Mouse (Mus musculus) cortical plate, adult 2 months (tissue): Measurements from ENCODE around the gene Trim7.

Experiments
- CTCF ChIP-seq: fragments of 200-500 bp; IDR thresholded peaks from 2 replicates; pipeline ENCODE4 v1.5.1; 2011; ENCODE audit warnings: mild to moderate bottlenecking, control low read depth, low read length; ENCODE audit not compliant: insufficient read depth; ENCODE audit errors: extremely low read depth
- POLR2A ChIP-seq: fragments of 200-500 bp; IDR thresholded peaks from 2 replicates; pipeline ENCODE4 v1.6.1; 2011; ENCODE audit warnings: mild to moderate bottlenecking, low read length, control low read depth; ENCODE audit not compliant: insufficient read depth; ENCODE audit errors: extremely low read depth

GRCm38 (mm10) chr11:48844309-48844708 is 18.4 kb downstream of the Trim7 start:
- TF ChIP-seq CTCF = no peak
- TF ChIP-seq POLR2A = no peak
